Mouse (Mus musculus): Measurements from ENCODE around the gene Cmip.

Gene Cmip

DNA sequence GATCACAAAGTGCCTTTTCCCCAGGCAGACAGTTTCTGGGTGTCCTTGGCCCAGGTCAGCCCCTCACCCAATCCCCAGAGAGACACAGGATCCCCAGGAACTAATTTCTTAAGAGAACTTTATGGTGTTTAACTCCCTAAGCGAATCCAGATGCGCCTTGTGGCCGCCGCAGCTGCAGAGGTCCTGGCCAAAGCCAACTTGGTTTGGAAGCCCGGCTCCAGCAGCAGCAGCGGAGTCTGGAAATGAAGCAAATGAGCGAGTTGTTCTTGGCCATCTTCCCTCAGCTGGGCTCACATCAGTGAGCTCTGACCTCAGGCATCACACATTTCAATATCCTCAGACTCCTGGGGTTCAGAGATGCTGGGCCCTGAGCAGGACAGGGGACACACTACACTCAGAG lies 33.6 kb downstream of the Cmip start:
- peak; percentile 68 for DNase-seq (ENCODE audit: extremely low read depth, insufficient read length, low spot score)

DNA sequence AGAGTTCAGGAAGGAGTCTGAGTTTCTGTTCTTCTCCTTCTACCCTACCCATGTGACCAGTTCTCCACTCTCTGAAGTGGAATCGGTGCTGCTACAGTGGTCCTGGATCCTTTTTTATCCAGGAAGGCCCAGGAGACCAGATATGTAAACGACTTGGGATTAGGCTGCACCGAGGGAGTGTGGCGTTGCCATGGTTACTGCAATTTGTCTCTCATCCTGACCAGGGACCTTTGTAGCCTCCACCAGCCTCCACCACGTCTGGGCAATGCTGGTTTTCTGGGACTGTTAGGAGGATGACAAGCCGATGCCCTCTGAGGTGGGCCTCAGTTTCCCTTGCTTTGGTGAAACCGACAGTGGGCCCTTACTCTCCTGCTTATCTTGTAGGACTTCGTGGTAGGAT lies 35.4 kb downstream of the Cmip start:
- DNase-seq (ENCODE audit: extremely low read depth, insufficient read length, low spot score): no peak

DNA sequence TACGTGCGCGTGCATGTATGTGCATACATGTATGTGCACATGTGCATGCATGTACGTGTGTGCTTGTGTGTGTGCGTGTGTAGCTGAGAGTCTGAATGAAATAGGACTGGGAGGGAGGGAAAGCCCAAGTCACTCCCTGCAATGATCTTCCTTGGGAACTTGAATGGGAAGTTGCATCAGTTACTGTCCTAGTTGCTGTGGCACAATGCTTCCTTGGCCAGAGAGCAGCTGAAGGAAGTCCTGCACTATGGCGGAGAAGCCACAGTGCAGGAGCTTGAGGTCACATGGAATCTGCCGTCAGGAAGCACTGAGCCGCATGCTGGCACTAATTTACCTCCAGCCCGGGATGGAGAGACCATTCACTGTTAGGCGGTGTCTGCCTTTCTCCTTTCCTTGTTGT lies 37.9 kb downstream of the Cmip start:
- no peak for DNase-seq (ENCODE audit: extremely low read depth, insufficient read length, low spot score)

DNA sequence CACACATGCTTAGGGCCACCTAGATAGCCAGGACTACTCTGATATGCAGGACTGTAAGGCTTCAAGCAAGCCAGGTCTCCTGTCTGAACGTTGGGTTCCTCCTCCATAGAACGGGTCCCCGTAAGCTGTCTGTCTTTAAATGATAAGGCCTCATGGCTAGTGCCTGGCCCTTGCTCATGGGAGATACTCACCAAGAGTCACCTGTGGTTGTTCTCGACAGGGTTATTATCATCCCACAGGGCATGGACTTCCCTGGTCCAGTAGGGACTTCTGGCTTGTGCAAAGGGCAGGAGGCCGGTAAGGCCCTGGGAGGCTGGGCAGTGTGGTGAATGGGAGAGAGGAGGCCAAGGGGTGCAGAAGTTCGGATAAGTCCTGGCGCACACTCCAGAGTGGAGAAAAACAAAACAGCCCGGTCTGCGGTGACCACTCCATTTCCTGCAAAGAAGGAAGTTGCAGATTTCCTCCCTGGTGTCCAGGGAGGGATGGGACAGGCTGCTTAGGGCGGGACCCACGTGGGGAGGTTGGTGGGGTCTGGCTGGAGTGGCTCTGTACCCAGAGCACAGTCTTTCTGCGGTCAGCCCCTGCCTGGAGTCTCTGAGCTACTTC lies 41.2 kb downstream of the Cmip start:
- no peak for DNase-seq (ENCODE audit: extremely low read depth, insufficient read length, low spot score)

DNA sequence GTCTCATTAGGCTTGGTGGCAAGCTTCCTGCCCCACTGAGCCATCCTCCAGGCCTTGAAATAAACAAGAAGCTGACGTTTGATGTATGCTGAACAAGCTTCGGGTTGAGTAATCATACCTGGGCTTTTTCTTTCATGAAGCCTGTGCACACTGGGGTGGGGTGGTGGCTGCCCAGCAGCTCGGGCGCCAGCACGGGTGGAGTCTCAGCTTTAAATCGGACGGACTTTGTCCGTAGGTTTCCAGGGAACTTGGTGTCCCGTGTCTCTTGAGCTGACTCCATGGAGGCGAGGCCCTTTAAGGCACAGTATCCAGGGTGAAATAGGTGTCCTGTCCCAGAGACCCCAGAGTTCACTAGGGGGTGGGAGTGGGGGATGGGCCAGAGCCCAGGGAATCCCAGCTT lies 42.3 kb downstream of the Cmip start:
- DNase-seq (ENCODE audit: extremely low read depth, insufficient read length, low spot score): no peak

DNA sequence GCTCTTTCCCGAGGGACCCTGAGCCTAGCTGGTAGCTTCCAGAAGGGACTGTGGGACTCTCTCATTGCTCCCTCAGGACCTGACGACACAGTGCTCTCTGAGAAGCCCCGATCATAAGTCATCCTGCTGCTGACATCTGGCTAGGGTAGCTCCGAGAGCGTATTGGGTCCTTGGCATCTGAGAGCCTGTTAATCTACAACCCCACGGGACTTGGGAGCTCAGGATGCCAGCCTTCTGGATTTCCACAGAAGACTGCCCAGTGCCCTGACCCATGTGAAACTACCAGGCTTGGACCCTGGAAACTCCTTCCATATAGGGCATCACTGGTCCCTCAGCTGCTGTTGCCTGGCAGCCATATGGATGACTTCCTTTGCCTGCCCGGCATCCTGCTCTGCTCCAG lies 43.3 kb downstream of the Cmip start:
- DNase-seq (ENCODE audit: extremely low read depth, insufficient read length, low spot score): no peak

DNA sequence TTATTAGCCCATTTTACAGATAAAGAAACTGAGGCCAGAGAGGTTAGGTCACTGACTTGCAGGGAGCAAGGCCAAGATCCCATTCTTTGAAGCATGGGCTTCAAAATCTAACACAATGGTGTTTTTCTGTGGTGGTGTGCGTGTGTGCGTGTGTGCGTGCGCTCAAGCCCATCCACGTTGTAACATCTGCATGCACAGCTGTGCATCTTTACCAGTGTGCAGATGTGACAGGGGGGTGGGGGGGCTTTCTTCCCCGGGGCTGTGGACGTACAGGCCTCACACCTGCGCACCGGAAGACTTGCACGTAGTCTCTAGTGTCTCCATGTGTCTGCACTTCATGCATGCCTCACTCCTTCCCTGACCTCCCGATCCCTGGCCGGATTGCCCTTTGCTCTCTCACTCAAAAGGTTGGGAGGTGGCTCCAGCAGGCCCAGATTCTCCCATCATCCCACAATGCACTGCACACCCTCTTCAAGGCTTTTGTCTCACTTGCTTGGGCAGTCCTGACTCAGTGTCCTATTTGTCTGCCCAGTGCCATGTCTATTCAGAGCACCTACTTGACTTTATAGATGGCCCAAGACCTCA lies 44.7 kb downstream of the Cmip start:
- no peak for DNase-seq (ENCODE audit: extremely low read depth, insufficient read length, low spot score)

DNA sequence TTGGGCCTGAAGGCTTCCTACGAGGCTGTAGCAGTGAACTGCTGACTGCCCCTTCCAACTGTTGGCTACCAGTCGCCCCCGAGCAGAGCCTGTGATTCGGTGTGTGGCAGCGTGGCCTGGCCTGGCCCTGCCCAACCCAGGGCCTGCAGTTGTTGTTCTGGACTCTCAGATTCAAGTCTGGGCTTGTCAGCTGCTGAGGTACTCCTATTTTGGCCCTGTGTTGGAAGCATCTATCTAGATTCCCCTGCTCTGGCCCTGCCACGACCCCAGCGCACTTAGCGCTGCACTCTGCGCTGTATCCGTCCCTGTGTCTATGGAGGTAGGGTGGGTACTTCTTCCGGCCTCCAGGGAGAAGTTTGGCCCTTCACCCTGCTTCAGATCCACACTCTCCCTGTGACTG lies 45.2 kb downstream of the Cmip start:
- no peak for DNase-seq (ENCODE audit: extremely low read depth, insufficient read length, low spot score)

DNA sequence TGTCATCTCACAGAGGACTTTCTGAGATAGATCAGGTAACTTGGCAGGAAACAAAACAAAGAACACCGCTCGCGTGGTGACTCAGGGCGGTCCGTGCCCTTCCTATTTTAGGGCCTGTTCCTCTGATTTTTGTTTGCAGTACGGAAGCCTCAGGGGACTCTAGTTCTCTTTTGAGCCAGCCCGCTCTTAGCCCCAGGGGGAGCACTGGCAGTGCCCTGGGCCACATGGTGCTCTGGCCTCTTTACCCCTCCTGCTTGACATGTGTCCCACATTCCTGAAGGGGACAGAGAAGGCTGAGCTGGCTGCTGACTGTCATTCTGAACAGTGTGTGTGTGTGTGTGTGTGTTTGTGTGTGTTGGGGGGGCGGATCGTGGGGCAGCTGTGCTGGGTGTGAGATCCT lies 46.8 kb downstream of the Cmip start:
- peak; percentile 74 for DNase-seq (ENCODE audit: extremely low read depth, insufficient read length, low spot score)

DNA sequence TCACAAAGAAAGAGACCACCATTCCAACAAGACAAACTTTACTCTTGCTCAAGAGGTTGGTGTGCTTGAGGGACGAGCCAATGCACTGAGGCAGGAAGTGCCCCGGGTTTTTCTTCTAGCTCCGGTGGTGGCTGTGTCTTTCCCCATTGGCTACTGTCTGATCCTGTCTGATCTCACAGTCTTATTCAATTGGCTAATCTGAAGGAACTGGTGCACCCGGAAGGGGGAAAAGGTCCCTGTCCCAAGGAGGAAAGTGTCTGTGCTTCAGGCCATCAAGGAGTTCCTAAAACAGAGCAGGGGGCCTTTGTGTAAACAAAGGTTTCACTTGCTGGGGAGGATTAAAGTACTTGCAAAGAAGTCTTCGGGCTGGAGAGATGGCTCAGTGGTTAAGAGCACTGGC lies 48.5 kb downstream of the Cmip start:
- DNase-seq (ENCODE audit: extremely low read depth, insufficient read length, low spot score): no peak

DNA sequence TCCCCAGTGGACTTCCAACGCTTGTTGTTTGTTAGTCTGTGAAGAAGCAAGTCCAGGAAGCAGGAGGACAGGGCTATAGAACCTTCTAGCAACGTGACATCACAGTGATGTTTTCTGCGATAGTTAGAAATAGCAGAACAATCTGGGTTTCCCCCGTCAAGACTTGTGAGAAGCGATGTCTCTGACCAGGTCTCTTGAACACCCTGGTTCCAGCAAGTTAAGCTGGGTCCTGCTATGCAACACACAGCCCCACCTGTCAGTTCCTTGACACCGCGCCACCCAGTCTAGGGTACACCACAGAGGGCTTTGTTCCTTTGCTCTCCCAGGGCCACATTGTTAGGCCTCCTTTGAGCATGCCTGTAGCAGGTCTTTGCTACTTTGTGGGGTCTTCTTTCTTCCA lies 49.9 kb downstream of the Cmip start:
- no peak for DNase-seq (ENCODE audit: extremely low read depth, insufficient read length, low spot score)

DNA sequence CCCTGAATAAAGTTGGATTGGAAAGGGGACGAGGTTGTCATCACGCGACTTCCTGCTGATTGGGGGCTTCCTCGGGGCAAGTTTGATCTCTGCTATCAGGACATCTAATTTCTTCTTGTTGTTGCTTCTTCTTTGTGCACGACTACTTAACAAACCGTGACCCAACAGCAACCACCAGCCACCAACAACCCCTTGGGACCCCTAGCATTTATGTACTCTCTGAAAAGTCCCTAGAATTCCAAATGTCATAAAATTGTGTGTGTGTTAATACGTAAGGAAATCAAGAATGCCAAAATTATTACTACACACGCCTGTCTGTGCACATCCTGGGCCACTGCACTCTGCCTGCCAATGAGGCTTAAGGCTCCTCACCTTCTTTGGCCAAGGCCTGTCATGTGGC lies 50.4 kb downstream of the Cmip start:
- no peak for DNase-seq (ENCODE audit: extremely low read depth, insufficient read length, low spot score)

DNA sequence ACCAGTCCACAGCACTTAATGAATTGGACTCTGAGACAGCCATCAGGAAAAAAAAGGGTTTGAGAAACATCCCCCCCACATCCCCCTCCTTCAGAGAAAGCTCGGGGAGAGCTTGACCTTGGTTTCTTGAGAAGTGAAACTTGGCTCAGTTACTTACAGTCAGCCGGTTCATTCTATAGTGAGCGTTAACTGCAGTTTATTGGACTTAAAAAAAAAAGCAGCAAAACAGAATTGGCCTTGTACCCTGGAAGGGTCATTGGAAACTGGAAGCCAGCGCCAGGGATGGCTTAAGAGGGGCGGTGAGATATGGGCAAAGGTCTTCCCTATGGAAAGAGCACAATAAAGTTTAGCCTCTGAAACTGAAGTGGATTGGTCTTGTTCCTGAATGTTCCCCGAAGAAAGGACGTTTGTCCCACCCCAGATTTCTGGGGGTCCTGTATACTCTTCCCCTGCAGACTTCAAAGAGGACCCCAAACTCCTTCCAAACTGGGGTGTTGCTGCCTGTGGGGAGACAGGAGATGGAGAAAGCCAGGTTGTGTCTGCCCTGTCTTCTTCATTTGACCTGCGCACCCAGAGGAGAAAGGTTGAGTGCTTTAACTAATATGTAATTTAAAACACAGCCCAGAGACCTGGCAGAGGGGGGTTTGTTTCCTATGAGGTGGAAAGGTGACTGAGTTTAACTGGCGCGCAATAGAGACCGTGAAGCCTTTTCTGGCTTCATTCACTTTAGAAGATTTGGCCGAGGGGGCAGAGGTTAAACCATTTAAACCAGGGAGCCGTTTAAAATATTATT lies 51.6 kb downstream of the Cmip start:
- no peak for DNase-seq (ENCODE audit: extremely low read depth, insufficient read length, low spot score)

DNA sequence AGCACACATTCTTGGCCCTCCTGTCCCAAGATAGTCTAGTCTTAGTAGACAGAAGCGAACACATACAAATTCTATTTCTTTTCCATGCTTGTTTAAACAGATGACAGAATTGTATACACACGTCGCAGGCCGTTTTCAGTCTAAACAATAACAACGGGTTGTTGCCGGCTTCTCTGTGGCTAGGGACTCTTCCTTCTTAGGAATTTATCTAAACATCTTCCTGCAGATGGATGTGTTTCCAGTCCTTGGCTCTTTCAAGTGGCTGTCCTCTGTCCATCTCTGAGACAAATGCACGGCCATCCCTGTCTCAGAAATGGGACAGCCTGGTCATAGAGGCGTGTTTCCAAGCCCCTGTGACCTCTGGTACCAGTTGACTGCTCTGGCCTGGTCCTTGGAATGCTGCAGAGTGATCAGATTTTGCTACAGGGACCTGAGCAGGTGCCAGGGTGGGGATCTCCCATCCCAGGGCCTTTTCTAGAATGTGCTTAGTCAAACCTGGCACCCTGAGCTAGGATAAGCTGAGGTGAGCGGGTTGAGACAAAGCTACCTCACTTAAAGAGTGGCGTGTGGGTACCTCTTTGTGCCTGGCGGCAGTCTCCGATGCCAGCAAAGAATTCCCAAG lies 52.9 kb downstream of the Cmip start:
- no peak for DNase-seq (ENCODE audit: extremely low read depth, insufficient read length, low spot score)

DNA sequence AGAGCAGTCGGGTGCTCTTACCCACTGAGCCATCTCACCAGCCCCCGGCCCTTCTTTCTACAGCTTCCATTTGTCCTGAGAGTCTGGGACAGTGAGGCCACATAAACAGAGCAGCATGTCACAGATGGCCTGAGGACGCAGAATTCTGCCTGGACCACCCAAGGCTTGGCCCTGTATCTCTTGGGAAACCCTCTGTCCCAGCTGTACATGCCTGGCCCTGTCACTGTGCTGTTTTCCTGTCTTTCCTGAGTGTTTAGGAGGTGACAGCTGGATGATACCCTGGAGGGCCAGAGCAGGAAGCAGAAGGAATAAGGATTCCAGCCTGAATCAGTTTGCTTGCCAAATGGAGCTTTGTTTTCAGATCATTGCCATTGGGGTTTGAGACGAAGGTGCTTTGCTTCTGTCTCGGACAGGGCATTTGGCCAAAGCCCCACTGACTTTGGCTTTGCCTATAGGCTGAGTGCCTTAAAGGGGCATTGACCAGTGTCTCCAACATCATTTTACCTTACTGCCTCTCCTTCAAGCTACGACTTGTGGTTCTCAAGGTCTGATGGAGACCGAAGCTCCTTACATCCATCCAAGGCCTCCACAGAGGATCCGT lies 54.2 kb downstream of the Cmip start:
- DNase-seq (ENCODE audit: extremely low read depth, insufficient read length, low spot score): no peak

DNA sequence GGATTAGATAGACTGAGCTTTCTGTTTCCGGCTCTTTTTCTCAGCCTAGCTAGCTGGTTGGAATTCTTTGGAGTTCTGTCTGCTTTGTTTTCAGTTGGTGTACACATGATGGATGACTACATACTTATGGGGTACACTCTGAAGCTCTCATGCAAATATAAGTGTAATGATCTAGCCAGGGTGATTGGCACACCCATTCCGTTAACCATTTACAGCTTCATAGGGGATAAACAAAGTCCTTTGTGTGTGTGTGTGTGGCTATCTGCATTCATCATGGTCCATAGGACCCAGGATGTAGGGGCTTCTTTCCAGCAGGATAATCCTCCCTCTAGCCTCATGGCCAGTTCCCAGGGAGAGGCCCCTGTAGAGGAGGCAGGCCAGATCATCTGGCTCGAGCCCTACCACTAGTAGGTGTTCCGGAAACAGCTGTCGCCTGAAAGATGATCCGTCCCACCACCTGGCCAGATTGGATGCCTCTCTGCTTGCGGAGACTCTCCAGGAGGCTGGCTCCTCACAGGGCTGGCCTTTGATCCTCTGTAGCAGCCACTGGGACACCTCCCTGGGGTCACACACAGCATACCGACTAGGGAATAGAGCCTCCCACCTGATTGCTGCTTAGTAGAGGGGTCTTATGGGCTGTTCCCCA lies 57.6 kb downstream of the Cmip start:
- DNase-seq (ENCODE audit: extremely low read depth, insufficient read length, low spot score): no peak

DNA sequence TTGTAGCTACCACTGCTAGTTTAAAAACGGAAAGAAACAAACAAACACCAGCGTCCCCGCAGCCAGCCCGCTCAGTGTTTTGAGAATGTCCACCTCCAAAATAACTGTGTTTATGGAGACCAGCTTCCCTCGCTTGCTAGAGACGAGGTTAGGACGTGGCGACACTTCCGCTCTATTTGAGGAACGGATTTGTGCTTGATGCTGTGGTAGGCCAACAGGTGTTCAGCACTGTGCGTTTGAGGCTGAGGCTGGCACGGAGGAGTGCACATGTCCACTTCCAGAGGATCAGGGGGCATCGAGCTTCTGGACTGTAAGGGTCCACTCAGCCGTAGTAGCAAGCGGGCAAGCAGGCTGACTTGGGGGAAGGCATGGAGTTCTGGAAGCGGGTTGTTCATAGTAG lies 58.9 kb downstream of the Cmip start:
- no peak for DNase-seq (ENCODE audit: extremely low read depth, insufficient read length, low spot score)

DNA sequence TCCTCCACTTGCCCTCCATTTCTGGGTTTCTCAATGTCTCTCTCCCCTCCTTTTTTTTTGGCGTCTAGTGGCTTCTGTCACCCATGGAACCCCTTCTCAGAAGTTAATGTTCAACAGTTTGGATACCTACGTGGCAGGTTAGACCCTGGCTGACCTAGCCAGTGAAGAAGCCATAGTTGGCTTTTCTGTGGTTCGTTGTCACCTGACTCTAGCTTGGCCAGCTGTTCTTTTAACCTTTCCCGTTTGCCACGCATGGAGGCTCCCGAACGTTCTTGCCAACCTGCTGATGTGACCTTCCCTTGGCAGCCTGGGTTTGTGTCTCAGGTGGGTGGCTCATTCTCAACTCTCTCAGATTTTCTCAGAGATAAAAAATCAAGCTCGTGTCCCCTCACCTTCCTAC lies 60.6 kb downstream of the Cmip start:
- no peak for DNase-seq (ENCODE audit: extremely low read depth, insufficient read length, low spot score)

DNA sequence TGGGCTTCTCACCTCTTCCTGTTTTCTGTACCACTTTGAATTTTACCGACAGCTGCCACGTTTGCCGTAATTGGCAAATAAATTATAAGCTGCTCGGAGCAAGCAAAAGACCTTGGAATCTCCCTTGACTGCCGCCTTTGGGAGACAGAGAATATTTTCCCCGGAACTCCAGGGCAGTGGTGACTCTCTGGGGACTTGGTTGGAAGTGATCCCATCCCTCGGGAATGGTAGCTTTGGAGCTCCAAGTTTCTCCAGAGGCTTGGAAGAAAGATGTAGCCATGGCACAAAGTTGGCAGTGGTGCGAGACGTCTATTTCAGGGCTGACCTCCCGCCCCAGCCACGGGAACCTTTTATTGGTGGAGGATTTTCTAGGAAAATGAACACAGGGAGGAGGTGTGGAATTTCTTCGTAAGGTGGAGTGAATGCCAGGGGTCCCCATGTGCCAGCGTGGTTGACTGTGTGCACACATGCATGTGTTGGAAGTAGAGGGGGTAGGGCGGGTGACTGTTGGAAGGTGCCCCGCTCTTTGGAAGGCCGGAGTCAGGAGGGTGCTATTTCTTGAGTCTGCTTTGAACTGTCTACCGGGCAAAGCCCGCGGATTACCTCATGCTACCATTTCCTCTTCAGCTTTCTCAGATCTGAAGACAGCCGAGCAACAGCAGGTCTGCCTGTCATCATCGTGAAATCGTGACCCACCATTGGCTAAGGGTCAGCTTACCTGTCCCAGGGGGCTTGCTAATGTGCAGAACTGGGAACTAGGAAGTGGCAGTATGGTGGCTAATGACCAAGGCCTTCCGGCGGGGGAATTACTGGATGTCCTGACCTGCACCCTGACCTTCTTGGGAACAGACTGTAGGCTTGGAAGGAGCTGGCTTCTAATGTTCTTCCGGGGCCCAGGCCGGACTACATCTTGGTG lies 62.3 kb downstream of the Cmip start:
- no peak for DNase-seq (ENCODE audit: extremely low read depth, insufficient read length, low spot score)

DNA sequence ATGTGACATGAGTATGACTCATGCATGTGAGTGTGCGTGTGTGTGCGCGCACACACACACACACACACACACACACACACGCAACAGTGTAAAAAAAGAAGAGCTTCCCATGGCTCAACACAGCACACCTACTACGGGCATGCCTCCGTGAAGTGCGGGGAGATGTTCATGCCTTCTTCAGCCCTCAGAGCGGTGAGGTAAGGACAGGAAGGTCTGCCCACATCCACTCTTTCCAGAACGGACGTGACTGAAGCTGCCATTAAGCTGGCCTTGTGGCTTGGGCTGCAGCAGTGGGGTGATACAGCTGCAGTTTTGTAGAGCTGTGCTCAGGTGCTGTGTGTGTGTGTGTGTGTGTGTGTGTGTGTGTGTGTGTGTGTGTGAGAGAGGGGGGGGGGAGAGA lies 63.8 kb downstream of the Cmip start:
- no peak for DNase-seq (ENCODE audit: extremely low read depth, insufficient read length, low spot score)
